Mouse (Mus musculus) megakaryocyte, embryonic 14.5 days (primary cell): ENCODE results near the gene Cisd3.

Experiments used
- FLI1 ChIP-seq: IDR thresholded peaks from 2 replicates; pipeline ENCODE4 v1.6.1; 2012; ENCODE audit warnings: low read length, inconsistent platforms, mixed read lengths
- GATA1 ChIP-seq: IDR thresholded peaks from 3 replicates; pipeline ENCODE4 v1.6.1; 2012; ENCODE audit warnings: mixed read lengths, low read length, inconsistent platforms, borderline replicate concordance

- TF ChIP-seq GATA1 = no peak
- no peak for TF ChIP-seq FLI1
These were observed 1.4 kb downstream of the Cisd3 start for GRCm38 (mm10) chr11:97687061-97687460.
